Mouse (Mus musculus): ENCODE measurements around the gene Lyar. TPM values are rescaled to one million over a fixed set of nuclear protein-coding genes. Genes with fewer than 3 reads are reported as not detected.
A peak's percentile ranks its signal among the peaks of the same experiment; 100 is the strongest.

Gene Lyar
- polyA plus RNA-seq, 1 experiment from 2014 or later, result 70.3 TPM

GRCm38 (mm10) chr5:38240727-38241472, 20.6 kb downstream of the Lyar start:
- Histone ChIP-seq H3K9me3 (ENCODE audit: control insufficient read depth, low read length) (no peaks in the 10 kb centered on the region), H3K27me3 (ENCODE audit: control insufficient read depth, insufficient read depth, low read depth, low read length) (no peaks in the 10 kb centered on the region), H3K4me1 (replicated peaks; ENCODE audit: control insufficient read depth, insufficient read depth, low read length) (no peaks in the 10 kb centered on the region), H3K9ac (ENCODE audit: low read length) (no peak overlapping the region), H3K4me3 (ENCODE audit: low read length) (no peak overlapping the region), H3K27ac (ENCODE audit: low read length) (no peak overlapping the region), H3K36me3 (ENCODE audit: control insufficient read depth, insufficient read depth, low read length) (no peaks in the 10 kb centered on the region; the same call in 1 of the 2 replicates), H3K4me2 (ENCODE audit: low read depth, low read length) (no peak overlapping the region)
- 39% methylated on average over 5 of the region's 5 CpGs for WGBS
- ATAC-seq (ENCODE audit: low read depth), result no peak

GRCm38 (mm10) chr5:38241473-38241834, 21.2 kb downstream of the Lyar start:
- no peak for ATAC-seq (ENCODE audit: low read depth)
- H3K4me2 ChIP-seq (ENCODE audit: low read depth, low read length), result no peak overlapping the region
- 71% methylated on average over 3 of the region's 3 CpGs for WGBS

GRCm38 (mm10) chr5:38241966-38242365, 21.7 kb downstream of the Lyar start:
- H3K27ac ChIP-seq (ENCODE audit: low read length), result no peak overlapping the region
- WGBS, result 82% methylated on average over 6 of the region's 6 CpGs
- ATAC-seq (ENCODE audit: low read depth), result no peak
- H3K4me3 ChIP-seq (ENCODE audit: low read length), result no peak overlapping the region
- H3K9ac ChIP-seq (ENCODE audit: low read length), result no peak overlapping the region
- no peaks in the 10 kb centered on the region for H3K4me1 ChIP-seq (replicated peaks; ENCODE audit: control insufficient read depth, insufficient read depth, low read length)
- H3K9me3 ChIP-seq (ENCODE audit: control insufficient read depth, low read length), result no peaks in the 10 kb centered on the region
- H3K4me2 ChIP-seq (ENCODE audit: low read depth, low read length), result no peak overlapping the region
- no peaks in the 10 kb centered on the region for H3K27me3 ChIP-seq (ENCODE audit: control insufficient read depth, insufficient read depth, low read depth, low read length)
- no peaks in the 10 kb centered on the region for H3K36me3 ChIP-seq (ENCODE audit: control insufficient read depth, insufficient read depth, low read length)

More at GRCm38 (mm10) chr5:38241473-38241834, 21.2 kb downstream of the Lyar start:
- H3K4me3 ChIP-seq (ENCODE audit: low read length), result no peak overlapping the region
- no peak overlapping the region for H3K9ac ChIP-seq (ENCODE audit: low read length)
- no peak overlapping the region for H3K27ac ChIP-seq (ENCODE audit: low read length)
- no peaks in the 10 kb centered on the region for H3K27me3 ChIP-seq (ENCODE audit: control insufficient read depth, insufficient read depth, low read depth, low read length)
- no peaks in the 10 kb centered on the region for H3K4me1 ChIP-seq (replicated peaks; ENCODE audit: control insufficient read depth, insufficient read depth, low read length)
- H3K9me3 ChIP-seq (ENCODE audit: control insufficient read depth, low read length), result no peaks in the 10 kb centered on the region
- H3K36me3 ChIP-seq (ENCODE audit: control insufficient read depth, insufficient read depth, low read length), result no peaks in the 10 kb centered on the region

GRCm38 (mm10) chr5:38255195-38255594, 34.9 kb downstream of the Lyar start:
- no peaks in the 10 kb centered on the region for H3K36me3 ChIP-seq (ENCODE audit: control insufficient read depth, insufficient read depth, low read length)
- no peak overlapping the region for H3K27ac ChIP-seq (ENCODE audit: low read length)
- no peak overlapping the region for H3K4me3 ChIP-seq (ENCODE audit: low read length)
- no peak overlapping the region for H3K4me2 ChIP-seq (ENCODE audit: low read depth, low read length)
- no peaks in the 10 kb centered on the region for H3K4me1 ChIP-seq (replicated peaks; ENCODE audit: control insufficient read depth, insufficient read depth, low read length)
- ATAC-seq (ENCODE audit: low read depth), result no peak
- H3K9me3 ChIP-seq (ENCODE audit: control insufficient read depth, low read length), result no peaks in the 10 kb centered on the region
- H3K9ac ChIP-seq (ENCODE audit: low read length), result no peak overlapping the region
- 38% methylated on average over 4 of the region's 4 CpGs for WGBS
- H3K27me3 ChIP-seq (ENCODE audit: control insufficient read depth, insufficient read depth, low read depth, low read length), result no peaks in the 10 kb centered on the region

GRCm38 (mm10) chr5:38255644-38256043, 35.4 kb downstream of the Lyar start:
- WGBS, result 59% methylated on average over 3 of the region's 3 CpGs

GRCm38 (mm10) chr5:38256551-38256950, 36.3 kb downstream of the Lyar start:
- H3K4me2 ChIP-seq (ENCODE audit: low read depth, low read length), result no peak overlapping the region
- no peaks in the 10 kb centered on the region for H3K36me3 ChIP-seq (ENCODE audit: control insufficient read depth, insufficient read depth, low read length)
- H3K9ac ChIP-seq (ENCODE audit: low read length), result no peak overlapping the region
- no peak overlapping the region for H3K27ac ChIP-seq (ENCODE audit: low read length)
- no peak for ATAC-seq (ENCODE audit: low read depth)
- 81% methylated on average over 1 of the region's 1 CpGs for WGBS
- H3K4me3 ChIP-seq (ENCODE audit: low read length), result no peak overlapping the region
- no peaks in the 10 kb centered on the region for H3K27me3 ChIP-seq (ENCODE audit: control insufficient read depth, insufficient read depth, low read depth, low read length)
- H3K9me3 ChIP-seq (ENCODE audit: control insufficient read depth, low read length), result no peaks in the 10 kb centered on the region
- peaks cover 5% of the 10 kb centered on the region for H3K4me1 ChIP-seq (replicated peaks; ENCODE audit: control insufficient read depth, insufficient read depth, low read length)

More at GRCm38 (mm10) chr5:38255644-38256043, 35.4 kb downstream of the Lyar start:
- Histone ChIP-seq H3K9ac (ENCODE audit: low read length) (no peak overlapping the region), H3K27me3 (ENCODE audit: control insufficient read depth, insufficient read depth, low read depth, low read length) (no peaks in the 10 kb centered on the region), H3K4me2 (ENCODE audit: low read depth, low read length) (no peak overlapping the region), H3K4me1 (replicated peaks; ENCODE audit: control insufficient read depth, insufficient read depth, low read length) (no peaks in the 10 kb centered on the region; the same call in 1 of the 2 replicates), H3K36me3 (ENCODE audit: control insufficient read depth, insufficient read depth, low read length) (no peaks in the 10 kb centered on the region), H3K9me3 (ENCODE audit: control insufficient read depth, low read length) (no peaks in the 10 kb centered on the region), H3K27ac (ENCODE audit: low read length) (no peak overlapping the region), H3K4me3 (ENCODE audit: low read length) (no peak overlapping the region)
- no peak for ATAC-seq (ENCODE audit: low read depth)

GRCm38 (mm10) chr5:38258034-38258772, 37.9 kb downstream of the Lyar start:
- no peak for ATAC-seq (ENCODE audit: low read depth)
- H3K27me3 ChIP-seq (ENCODE audit: control insufficient read depth, insufficient read depth, low read depth, low read length), result no peaks in the 10 kb centered on the region
- no peak overlapping the region for H3K4me3 ChIP-seq (ENCODE audit: low read length)
- H3K9ac ChIP-seq (ENCODE audit: low read length), result no peak overlapping the region
- peaks cover 5% of the 10 kb centered on the region for H3K4me1 ChIP-seq (replicated peaks; ENCODE audit: control insufficient read depth, insufficient read depth, low read length)
- WGBS, result 74% methylated on average over 8 of the region's 8 CpGs
- H3K36me3 ChIP-seq (ENCODE audit: control insufficient read depth, insufficient read depth, low read length), result peaks cover 3% of the 10 kb centered on the region; the same call in 1 of the 2 replicates
- H3K4me2 ChIP-seq (ENCODE audit: low read depth, low read length), result no peak overlapping the region
- no peaks in the 10 kb centered on the region for H3K9me3 ChIP-seq (ENCODE audit: control insufficient read depth, low read length)
- no peak overlapping the region for H3K27ac ChIP-seq (ENCODE audit: low read length)

- Histone ChIP-seq H3K36me3 (ENCODE audit: control insufficient read depth, insufficient read depth, low read length) (peaks cover 3% of the 10 kb centered on the region; the same call in 1 of the 2 replicates), H3K4me3 (ENCODE audit: low read length) (no peak overlapping the region), H3K4me2 (ENCODE audit: low read depth, low read length) (no peak overlapping the region), H3K27ac (ENCODE audit: low read length) (no peak overlapping the region), H3K4me1 (replicated peaks; ENCODE audit: control insufficient read depth, insufficient read depth, low read length) (peaks cover 5% of the 10 kb centered on the region), H3K9ac (ENCODE audit: low read length) (no peak overlapping the region), H3K27me3 (ENCODE audit: control insufficient read depth, insufficient read depth, low read depth, low read length) (no peaks in the 10 kb centered on the region), H3K9me3 (ENCODE audit: control insufficient read depth, low read length) (no peaks in the 10 kb centered on the region)
- ATAC-seq (ENCODE audit: low read depth), result no peak
- 83% methylated on average over 5 of the region's 5 CpGs for WGBS
Observed at GRCm38 (mm10) chr5:38258773-38259146, 38.5 kb downstream of the Lyar start.

- Histone ChIP-seq H3K27ac (ENCODE audit: low read length) (peak overlapping the region; percentile 93), H3K9ac (ENCODE audit: low read length) (peak overlapping the region; percentile 81), H3K36me3 (ENCODE audit: control insufficient read depth, insufficient read depth, low read length) (peaks cover 3% of the 10 kb centered on the region; the same call in 1 of the 2 replicates), H3K9me3 (ENCODE audit: control insufficient read depth, low read length) (no peaks in the 10 kb centered on the region), H3K4me2 (ENCODE audit: low read depth, low read length) (peak overlapping the region; percentile 87), H3K4me1 (replicated peaks; ENCODE audit: control insufficient read depth, insufficient read depth, low read length) (peaks cover 5% of the 10 kb centered on the region), H3K4me3 (ENCODE audit: low read length) (peak overlapping the region; percentile 82), H3K27me3 (ENCODE audit: control insufficient read depth, insufficient read depth, low read depth, low read length) (no peaks in the 10 kb centered on the region)
- WGBS, result 38% methylated on average over 8 of the region's 9 CpGs
- ATAC-seq (ENCODE audit: low read depth), result peak; percentile 6
Observed at GRCm38 (mm10) chr5:38259455-38260106, 39.3 kb downstream of the Lyar start.

All from lung, embryonic 16.5 days (tissue).